Mouse (Mus musculus) MEL (cell line): ENCODE results near the gene Exoc6b. TPM values are rescaled to one million over a fixed set of nuclear protein-coding genes. Genes with fewer than 3 reads are reported as not detected.

Experiments
- DNase-seq: peaks from one replicate; pipeline ENCODE4 v3.0.0; 2011; ENCODE audit warnings: low read depth, low spot score
- H3K27ac ChIP-seq: 2 replicates; pipeline ENCODE4 v1.5.1; 2012; ENCODE audit warnings: low read depth, mild to moderate bottlenecking, control low read depth, low read length, moderate library complexity; ENCODE audit not compliant: control insufficient read depth
- H3K27me3 ChIP-seq, 2 experiments: fragments of 150-350 bp in 1 of 2; sonication (generic) in 1 of 2; 2 replicates each; pipeline ENCODE4 v1.6.1; 2012; ENCODE audit warnings: low read length in 2 of 2, mild to moderate bottlenecking in 2 of 2, improper control_type of control experiment in 1 of 2, moderate library complexity in 1 of 2; ENCODE audit not compliant: insufficient read depth in 2 of 2, control insufficient read depth in 1 of 2
- H3K36me3 ChIP-seq, 2 experiments: 2 replicates each; pipeline ENCODE4 v1.6.1; 2012 to 2014; ENCODE audit warnings: low read length in 2 of 2, improper control_type of control experiment in 1 of 2, inconsistent platforms in 1 of 2, mild to moderate bottlenecking in 1 of 2; ENCODE audit not compliant: insufficient read depth in 2 of 2, control insufficient read depth in 1 of 2
- H3K4me1 ChIP-seq, 2 experiments: fragments of 150-350 bp in 1 of 2; sonication (generic) in 1 of 2; 2 replicates each; pipeline ENCODE4 v1.6.1; 2012; ENCODE audit warnings: low read length in 2 of 2, improper control_type of control experiment in 1 of 2, mild to moderate bottlenecking in 1 of 2; ENCODE audit not compliant: insufficient read depth in 2 of 2, control insufficient read depth in 1 of 2
- H3K4me3 ChIP-seq, 2 experiments: fragments of 150-350 bp in 1 of 2; sonication (generic) in 1 of 2; 2 replicates each; pipeline ENCODE4 v1.5.1; 2012; ENCODE audit warnings: low read depth in 2 of 2, low read length in 2 of 2, mild to moderate bottlenecking in 2 of 2, moderate library complexity in 2 of 2, control low read depth in 1 of 2, improper control_type of control experiment in 1 of 2; ENCODE audit not compliant: control insufficient read depth in 1 of 2, insufficient read depth in 1 of 2
- H3K79me2 ChIP-seq: 2 replicates; pipeline ENCODE4 v1.6.1; 2012; ENCODE audit warnings: mild to moderate bottlenecking, low read length, moderate library complexity; ENCODE audit not compliant: control insufficient read depth, poor library complexity, insufficient read depth
- H3K9ac ChIP-seq: 2 replicates; pipeline ENCODE4 v1.6.1; 2012; ENCODE audit warnings: low read depth, mild to moderate bottlenecking, control low read depth, low read length, moderate library complexity; ENCODE audit not compliant: control insufficient read depth, poor library complexity, severe bottlenecking
- H3K9me3 ChIP-seq: fragments of 150-350 bp; sonication (generic); replicated peaks from 2 replicates; pipeline ENCODE4 v1.6.1; 2012; ENCODE audit warnings: mild to moderate bottlenecking, low read length, improper control_type of control experiment, moderate library complexity; ENCODE audit not compliant: insufficient read depth
- CHD2 ChIP-seq: IDR thresholded peaks from 2 replicates; pipeline ENCODE4 v1.6.1; 2011; ENCODE audit warnings: low read length, improper control_type of control experiment
- CTCF ChIP-seq, 3 experiments: IDR thresholded peaks in 2 of 3; conservative IDR thresholded peaks in 1 of 3; 2 replicates each; pipeline ENCODE4 v1.5.1; 2011 to 2012; ENCODE audit warnings: low read length in 3 of 3, low read depth in 2 of 3, mild to moderate bottlenecking in 2 of 3, improper control_type of control experiment in 1 of 3, inconsistent platforms in 1 of 3, mixed read lengths in 1 of 3, moderate library complexity in 1 of 3; ENCODE audit not compliant: control insufficient read depth in 1 of 3, insufficient read depth in 1 of 3, poor library complexity in 1 of 3, severe bottlenecking in 1 of 3
- ELF1 ChIP-seq: IDR thresholded peaks from 2 replicates; pipeline ENCODE4 v1.6.1; 2014; ENCODE audit warnings: low read depth, mild to moderate bottlenecking, inconsistent platforms, low read length, improper control_type of control experiment, moderate library complexity
- EP300 ChIP-seq, 2 experiments: IDR thresholded peaks; 2 replicates each; pipeline ENCODE4 v1.6.1; 2011; ENCODE audit warnings: improper control_type of control experiment in 2 of 2, low read length in 2 of 2, low read depth in 1 of 2, mild to moderate bottlenecking in 1 of 2
- MAFK ChIP-seq: IDR thresholded peaks from 2 replicates; pipeline ENCODE4 v1.6.1; 2011; ENCODE audit warnings: low read depth, mild to moderate bottlenecking, low read length, improper control_type of control experiment, borderline replicate concordance
- MAX ChIP-seq: IDR thresholded peaks from 2 replicates; pipeline ENCODE4 v1.6.1; 2011; ENCODE audit warnings: low read length, improper control_type of control experiment
- MAZ ChIP-seq: IDR thresholded peaks from 2 replicates; pipeline ENCODE4 v1.6.1; 2012; ENCODE audit warnings: low read depth, mild to moderate bottlenecking, inconsistent platforms, low read length, improper control_type of control experiment
- MEF2A ChIP-seq: IDR thresholded peaks from 2 replicates; pipeline ENCODE4 v1.6.1; 2014; ENCODE audit warnings: low read depth, mild to moderate bottlenecking, inconsistent platforms, low read length, improper control_type of control experiment; ENCODE audit not compliant: poor library complexity, insufficient replicate concordance, severe bottlenecking; ENCODE audit errors: extremely low read depth
- MXI1 ChIP-seq: IDR thresholded peaks from 2 replicates; pipeline ENCODE4 v1.6.1; 2011; ENCODE audit warnings: mild to moderate bottlenecking, low read depth, low read length, improper control_type of control experiment
- MYB ChIP-seq: IDR thresholded peaks from 2 replicates; pipeline ENCODE4 v1.6.1; 2011; ENCODE audit warnings: mild to moderate bottlenecking, low read depth, low read length, improper control_type of control experiment
- MYC ChIP-seq: IDR thresholded peaks from 2 replicates; pipeline ENCODE4 v1.6.1; 2011; ENCODE audit warnings: low read depth, mild to moderate bottlenecking, low read length, improper control_type of control experiment, moderate library complexity
- NELFE ChIP-seq: IDR thresholded peaks from 2 replicates; pipeline ENCODE4 v1.6.1; 2011; ENCODE audit warnings: low read depth, low read length, improper control_type of control experiment
- NRF1 ChIP-seq: IDR thresholded peaks from 2 replicates; pipeline ENCODE4 v1.6.1; 2014; ENCODE audit warnings: low read depth, mild to moderate bottlenecking, inconsistent platforms, low read length, improper control_type of control experiment, moderate library complexity; ENCODE audit not compliant: poor library complexity, insufficient read depth, severe bottlenecking
- POLR2A ChIP-seq, 2 experiments: IDR thresholded peaks; 2 replicates each; pipeline ENCODE4 v1.6.1; 2011 to 2012; ENCODE audit warnings: low read length in 2 of 2, mild to moderate bottlenecking in 2 of 2, control low read depth in 1 of 2, improper control_type of control experiment in 1 of 2, low read depth in 1 of 2, moderate library complexity in 1 of 2; ENCODE audit not compliant: control insufficient read depth in 1 of 2, insufficient read depth in 1 of 2, poor library complexity in 1 of 2
- POLR2AphosphoS2 ChIP-seq: IDR thresholded peaks from 2 replicates; pipeline ENCODE4 v1.6.1; 2011; ENCODE audit warnings: low read length, improper control_type of control experiment
- POLR2AphosphoS5 ChIP-seq: IDR thresholded peaks from 2 replicates; pipeline ENCODE4 v1.6.1; 2012; ENCODE audit warnings: low read depth, borderline replicate concordance, mild to moderate bottlenecking, inconsistent platforms, low read length, moderate library complexity, mixed read lengths
- RAD21 ChIP-seq: IDR thresholded peaks from 2 replicates; pipeline ENCODE4 v1.6.1; 2011; ENCODE audit warnings: mild to moderate bottlenecking, low read depth, low read length, improper control_type of control experiment
- RCOR1 ChIP-seq: IDR thresholded peaks from 2 replicates; pipeline ENCODE4 v1.6.1; 2012; ENCODE audit warnings: low read depth, mild to moderate bottlenecking, inconsistent platforms, low read length, improper control_type of control experiment
- SIN3A ChIP-seq: IDR thresholded peaks from 2 replicates; pipeline ENCODE4 v1.6.1; 2012; ENCODE audit warnings: low read length, improper control_type of control experiment, inconsistent platforms
- SMC3 ChIP-seq: IDR thresholded peaks from 2 replicates; pipeline ENCODE4 v1.6.1; 2011; ENCODE audit warnings: low read depth, low read length, improper control_type of control experiment
- TBP ChIP-seq: IDR thresholded peaks from 2 replicates; pipeline ENCODE4 v1.8.0; 2011; ENCODE audit warnings: low read depth, low read length, improper control_type of control experiment
- TCF12 ChIP-seq: IDR thresholded peaks from 2 replicates; pipeline ENCODE4 v1.6.1; 2014; ENCODE audit warnings: low read depth, mild to moderate bottlenecking, inconsistent platforms, low read length, improper control_type of control experiment, moderate library complexity
- USF2 ChIP-seq, 2 experiments: IDR thresholded peaks; 2 replicates each; pipeline ENCODE4 v1.6.1; 2011 to 2012; ENCODE audit warnings: improper control_type of control experiment in 2 of 2, low read length in 2 of 2, borderline replicate concordance in 1 of 2, inconsistent platforms in 1 of 2, low read depth in 1 of 2, mild to moderate bottlenecking in 1 of 2; ENCODE audit not compliant: insufficient read depth in 1 of 2
- ZC3H11A ChIP-seq: IDR thresholded peaks from 2 replicates; pipeline ENCODE4 v1.6.1; 2012; ENCODE audit warnings: low read depth, mild to moderate bottlenecking, inconsistent platforms, low read length, improper control_type of control experiment
- ZKSCAN1 ChIP-seq: IDR thresholded peaks from 2 replicates; pipeline ENCODE4 v1.6.1; 2012; ENCODE audit warnings: low read depth, mild to moderate bottlenecking, inconsistent platforms, low read length, improper control_type of control experiment, moderate library complexity
- polyA plus RNA-seq, 2 experiments: library from polyadenylated mRNA; stranded (reverse) in 1 of 2; unstranded in 1 of 2; fragments of >175 nt in 1 of 2; fragments of >200 nt in 1 of 2; gene quantifications; 2 replicates each; pipeline versions ENCODE4 v1.2.1 to v1.2.4; 2012; ENCODE audit warnings: low replicate concordance in 2 of 2, low read depth in 1 of 2; ENCODE audit not compliant: insufficient read length in 2 of 2, insufficient read depth in 1 of 2, missing spikeins in 1 of 2
- total RNA-seq: library from RNA; depleted of rRNA; stranded (reverse); fragments of 300-350 nt; gene quantifications from 2 replicates; pipeline ENCODE4 v1.2.3, GENCODE M21; 2012

Gene Exoc6b
- total and polyA plus RNA-seq, 3 experiments: 3.4 to 6.5 TPM; not detected in 1

DNA sequence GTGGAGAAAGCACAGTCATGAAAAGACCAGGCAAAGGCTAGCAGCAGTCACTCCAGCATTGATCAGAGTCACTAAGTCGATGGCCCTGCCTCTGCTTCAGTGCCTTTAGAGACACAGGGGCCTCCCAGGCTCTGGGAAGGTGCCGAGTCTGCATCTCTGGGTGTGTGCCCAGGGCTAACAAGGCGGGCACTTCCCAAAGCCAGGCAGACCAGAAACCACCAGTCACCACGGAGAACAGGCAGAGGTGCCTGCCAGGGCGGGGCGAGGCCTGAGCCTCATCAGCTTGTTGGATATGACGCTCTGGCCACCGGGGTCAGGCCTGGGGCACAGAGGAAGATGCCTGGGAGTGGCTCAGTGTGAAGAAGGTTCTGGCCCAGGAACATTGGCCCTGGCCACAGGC, 489.8 kb downstream of the Exoc6b start:
- Histone ChIP-seq H3K27ac (no peak overlapping the region), H3K4me1 (no peaks in the 10 kb centered on the region), H3K79me2 (no peaks in the 10 kb centered on the region), H3K4me3 (no peak overlapping the region), H3K9me3 (no peaks in the 10 kb centered on the region), H3K36me3 (no peaks in the 10 kb centered on the region), H3K27me3 (no peaks in the 10 kb centered on the region), H3K9ac (no peak overlapping the region)
- no peak for DNase-seq
- TF ChIP-seq RAD21 (no peak), ZKSCAN1 (no peak), POLR2AphosphoS2 (no peak), CHD2 (no peak), MAZ (no peak), MEF2A (no peak), TBP (no peak), USF2 (IDR thresholded peaks at IDR 0.05; ENCODE audit: borderline replicate concordance in 1 of 2, insufficient read depth in 1 of 2, low read depth in 1 of 2, low read length in 2 of 2) (no peak), NELFE (no peak), EP300 (IDR thresholded peaks at IDR 0.05; ENCODE audit: low read depth in 1 of 2, low read length in 2 of 2) (no peak), RCOR1 (no peak), POLR2AphosphoS5 (no peak)

- Histone ChIP-seq H3K36me3 (no peaks in the 10 kb centered on the region), H3K27me3 (no peaks in the 10 kb centered on the region), H3K27ac (no peak overlapping the region), H3K9me3 (no peaks in the 10 kb centered on the region), H3K79me2 (no peaks in the 10 kb centered on the region), H3K9ac (no peak overlapping the region), H3K4me3 (no peak overlapping the region), H3K4me1 (no peaks in the 10 kb centered on the region)
- peak; percentile 23 for DNase-seq
- TF ChIP-seq MEF2A: no peak
- no peak for TF ChIP-seq POLR2A (IDR thresholded peaks at IDR 0.05; ENCODE audit: control insufficient read depth in 1 of 2, insufficient read depth in 1 of 2, low read depth in 1 of 2, low read length in 2 of 2, poor library complexity in 1 of 2)
- peak in 2 of 3 experiments; percentile 69 to 74; a peak in 5 of 6 replicates for TF ChIP-seq CTCF (IDR thresholded peaks at IDR 0.05 in 2 of 3, conservative IDR thresholded peaks at IDR 0.05 in 1 of 3; ENCODE audit: control insufficient read depth in 1 of 3, insufficient read depth in 1 of 3, low read depth in 2 of 3, low read length in 3 of 3, poor library complexity in 1 of 3, severe bottlenecking in 1 of 3)
- TF ChIP-seq MYC: no peak
- TF ChIP-seq POLR2AphosphoS5: no peak
- TF ChIP-seq ZC3H11A: peak; percentile 34; the same call in 1 of the 2 replicates
- no peak for TF ChIP-seq MAFK
- no peak for TF ChIP-seq POLR2AphosphoS2
- no peak for TF ChIP-seq MXI1
- peak; percentile 47 for TF ChIP-seq RAD21
- TF ChIP-seq SIN3A: no peak
- no peak for TF ChIP-seq ELF1
- no peak for TF ChIP-seq MAZ
- no peak for TF ChIP-seq ZKSCAN1
- no peak for TF ChIP-seq USF2 (IDR thresholded peaks at IDR 0.05; ENCODE audit: borderline replicate concordance in 1 of 2, insufficient read depth in 1 of 2, low read depth in 1 of 2, low read length in 2 of 2)
- no peak for TF ChIP-seq TCF12
- TF ChIP-seq CHD2: no peak
- no peak for TF ChIP-seq MAX
- peak; percentile 71 for TF ChIP-seq SMC3
- TF ChIP-seq MYB: no peak
- no peak for TF ChIP-seq NRF1
These were observed 490.4 kb downstream of the Exoc6b start for GRCm38 (mm10) chr6:84578928-84579327.
